Comparison of ENCODE assay signal across 30 mouse cellular contexts in genomic region chr2:109953893-109954292, GRCm38 (mm10). TPM values are rescaled to one million over a fixed set of nuclear protein-coding genes. Genes with fewer than 3 reads are reported as not detected.
A peak's percentile ranks its signal among the peaks of the same experiment; 100 is the strongest.
DNase-seq lines count a peak whose midpoint lies in the region; ATAC-seq lines count a peak whose summit lies in the region.
"Had no signal": no experiment of that assay in that cellular context is flagged by ENCODE, and none has a peak within 500 bp of the region (broad histone marks: within the 10 kb centered on the region; RNA-seq: fewer than 3 reads in every experiment).

No protein-coding gene starts in this region.

- peaks cover 68% of the 10 kb centered on the region for H3K4me1 ChIP-seq in heart, embryonic 10.5 days
- H3K4me1 ChIP-seq: lung, embryonic 15.5 days had no signal

- H3K27ac ChIP-seq in heart, embryonic 10.5 days = peak overlapping the region; percentile 36; the same call in 1 of the 2 replicates
- H3K27ac ChIP-seq: embryonic facial prominence, embryonic 12.5 days; kidney, embryonic 15.5 days; left cerebral cortex, adult 2 months; limb, embryonic 13.5 days; lung, embryonic 15.5 days; stomach, postnatal 0 days had no signal

- intact Hi-C loops in heart, postnatal 14 days (cut with DNase I) = no loop called here

- H3K9me3 ChIP-seq in heart, embryonic 10.5 days = no peaks in the 10 kb centered on the region
- H3K9me3 ChIP-seq: embryonic facial prominence, embryonic 12.5 days; kidney, embryonic 15.5 days; limb, embryonic 13.5 days; lung, embryonic 15.5 days had no signal

- WGBS in heart, embryonic 10.5 days = 73% methylated on average over 4 of the region's 4 CpGs

- peak; percentile 76 for ATAC-seq in common myeloid progenitor, adult 5-6 weeks (replicated peaks; ENCODE audit: low read depth, poor library complexity, severe bottlenecking)
- ATAC-seq in megakaryocyte-erythroid progenitor cell, adult 5-6 weeks (replicated peaks; ENCODE audit: low FRiP score, low TSS enrichment, poor library complexity, severe bottlenecking) = 0 out of 2 replicates have a peak, but pooled peaks have one; percentile 30
- ATAC-seq: activated CD4-positive, CD25-positive, alpha-beta regulatory T cell, adult 4 months; CD4-positive, CD25-positive, alpha-beta regulatory T cell, adult 4 months had no signal

- no peaks in the 10 kb centered on the region for H3K27me3 ChIP-seq in heart, embryonic 10.5 days (ENCODE audit: insufficient read depth, poor library complexity, severe bottlenecking)
- H3K27me3 ChIP-seq: embryonic facial prominence, embryonic 12.5 days; kidney, embryonic 15.5 days; limb, embryonic 13.5 days; lung, embryonic 15.5 days had no signal

- H3K36me3 ChIP-seq in heart, embryonic 10.5 days = no peaks in the 10 kb centered on the region
- H3K36me3 ChIP-seq: embryonic facial prominence, embryonic 12.5 days; kidney, embryonic 15.5 days; limb, embryonic 13.5 days; lung, embryonic 15.5 days had no signal

- no peak overlapping the region for H3K4me3 ChIP-seq in heart, embryonic 10.5 days
- H3K4me3 ChIP-seq: embryonic facial prominence, embryonic 12.5 days; gastrocnemius, adult 2 months; kidney, embryonic 15.5 days; left cerebral cortex, adult 2 months; limb, embryonic 13.5 days; lung, embryonic 15.5 days had no signal

- no peak for DNase-seq in heart, embryonic 10.5 days (ENCODE audit: low spot score)
- DNase-seq in heart, postnatal 14 days = no peak
- DNase-seq in 416B (ENCODE audit: low read depth) = peak; percentile 2
- DNase-seq in spleen, postnatal 14 days (ENCODE audit: low spot score in 2 of 2) = no peak
- no peak for DNase-seq in cerebellum, postnatal 14 days
- DNase-seq: adrenal gland, adult 8-10 months; cerebellum, adult 8-10 months; cerebellum, postnatal 36 days; embryo, embryonic 11 days; gastrocnemius, adult 2 months; gastrocnemius, postnatal 36 days; heart, postnatal 36 days; kidney, adult 11 months; kidney, postnatal 25 days; lung, postnatal 36 days; midbrain, embryonic 14.5 days; right cerebral cortex, adult 18-20 months; spleen, adult 18-20 months; thymus, adult 18-20 months; thymus, postnatal 25 days had no signal

RNA-seq across cellular contexts. Expression of gene Lgr4, which starts 36.4 kb away (rescaled TPM):
- 10.2 and 12.7 TPM in 2 replicates for polyA plus RNA-seq in heart, embryonic 10.5 days (2016; fragmentation: Nextera tagmentation; extraction: Ambion mirVana)
- total RNA-seq in heart, postnatal 14 days (2021) = 10 to 100 TPM; 28.0 to 29.2 TPM
- total RNA-seq in common myeloid progenitor, adult 5-6 weeks (2017) = 0.92 and 1.9 TPM in 2 replicates
- total RNA-seq in megakaryocyte-erythroid progenitor cell, adult 5-6 weeks (2014; fragmentation: Nextera tagmentation) = 0.67 and 1.4 TPM in 2 replicates
- total RNA-seq in megakaryocyte-erythroid progenitor cell, adult 5-6 weeks (2017) = 1.3 and 1.6 TPM in 2 replicates

Comparison
In these comparisons a context has a peak if more than half of its experiments do, and no peak if none do; other contexts are left out.
1. RNA of gene Lgr4, which starts 36.4 kb away (total RNA-seq): 28.0 to 29.2 TPM in heart, postnatal 14 days; 0.92 to 1.9 TPM in common myeloid progenitor, adult 5-6 weeks and 0.67 to 1.6 TPM in megakaryocyte-erythroid progenitor cell, adult 5-6 weeks; every median in the first group is over 10 times any median in the second.